Mouse (Mus musculus) ES-E14 (cell line): ENCODE measurements at regions not wholly inside any gene's neighbourhood (a gene's known extent, or its start where the extent isn't known, plus 50 kb on each side); places are given as distances from the start of the nearest gene placed in this dataset.
"Not testable (repeated sequence)": the region's sequence is repeated elsewhere in the genome, so short reads cannot be mapped to it uniquely, and the experiment has no call there.

Source experiments
- CHD2 ChIP-seq: IDR thresholded peaks from 2 replicates; pipeline ENCODE4 v1.6.1; 2014; ENCODE audit warnings: mild to moderate bottlenecking, low read depth, low read length, inconsistent platforms
- HCFC1 ChIP-seq: IDR thresholded peaks from 2 replicates; pipeline ENCODE4 v1.6.1; 2012; ENCODE audit warnings: low read length, inconsistent platforms, borderline replicate concordance; ENCODE audit not compliant: insufficient read depth
- MAFK ChIP-seq: IDR thresholded peaks from 2 replicates; pipeline ENCODE4 v1.6.1; 2014; ENCODE audit warnings: mild to moderate bottlenecking, low read depth, low read length, inconsistent platforms; ENCODE audit not compliant: insufficient read depth
- ZC3H11A ChIP-seq: IDR thresholded peaks from 2 replicates; pipeline ENCODE4 v1.6.1; 2012; ENCODE audit warnings: low read depth, mild to moderate bottlenecking, inconsistent platforms, low read length, borderline replicate concordance
- ZNF384 ChIP-seq: IDR thresholded peaks from 2 replicates; pipeline ENCODE4 v1.6.1; 2012; ENCODE audit warnings: low read depth, low read length, inconsistent platforms

GRCm38 (mm10) chr13:3216070-3216469, 321.8 kb upstream of the Gdi2 start:
- TF ChIP-seq CHD2, ZNF384, HCFC1, MAFK: not testable (repeated sequence)
- TF ChIP-seq ZC3H11A = 0 out of 2 replicates have a peak, but pooled peaks have one; percentile 24
